Mouse (Mus musculus): ENCODE data around the gene Ly6g5c. TPM values are rescaled to one million over a fixed set of nuclear protein-coding genes. Genes with fewer than 3 reads are reported as not detected.

The Ly6g5c gene
- total and polyA plus RNA-seq, 2 experiments from 2014 or later, result not detected

DNA sequence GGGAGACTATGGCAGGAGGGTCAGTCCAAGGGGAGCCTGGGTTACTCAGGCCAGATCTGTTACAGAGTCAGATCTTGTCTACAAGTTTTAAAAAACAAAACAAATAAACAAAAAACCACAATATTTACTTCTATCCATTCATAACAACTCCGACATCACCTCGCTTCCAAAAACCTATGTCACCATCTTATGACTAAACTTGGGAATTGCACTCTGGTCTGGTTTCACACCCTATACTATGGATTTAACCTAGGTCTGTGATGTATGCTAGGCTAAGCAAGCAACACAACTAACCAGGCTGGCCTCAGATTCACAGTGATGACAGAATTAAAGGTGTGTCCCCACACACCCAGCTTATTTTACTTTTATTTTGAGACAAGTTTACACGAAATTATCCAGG is 1.6 kb upstream of the Ly6g5c start:
- Histone ChIP-seq H3K4me2 (ENCODE audit: low read depth, low read length, poor library complexity, severe bottlenecking) (peak overlapping the region; percentile 26; the same call in 1 of the 2 replicates), H3K27ac (ENCODE audit: low read depth, low read length) (no peak overlapping the region), H3K4me3 (ENCODE audit: low read depth, low read length) (no peak overlapping the region), H3K36me3 (ENCODE audit: insufficient read depth, low read length) (peaks cover 22% of the 10 kb centered on the region), H3K27me3 (ENCODE audit: insufficient read depth, low read length) (no peaks in the 10 kb centered on the region), H3K9ac (replicated peaks; ENCODE audit: low read length, poor library complexity, severe bottlenecking) (no peak overlapping the region), H3K4me1 (ENCODE audit: insufficient read depth, low read length) (no peaks in the 10 kb centered on the region), H3K9me3 (ENCODE audit: low read length) (no peaks in the 10 kb centered on the region)
- ATAC-seq (ENCODE audit: low FRiP score) (no peak), DNase-seq (ENCODE audit: low spot score) (peak; percentile 42)
- peak; percentile 62 for TF ChIP-seq CTCF (IDR thresholded peaks at IDR 0.05)
- 56% methylated on average over 3 of the region's 3 CpGs for WGBS

DNA sequence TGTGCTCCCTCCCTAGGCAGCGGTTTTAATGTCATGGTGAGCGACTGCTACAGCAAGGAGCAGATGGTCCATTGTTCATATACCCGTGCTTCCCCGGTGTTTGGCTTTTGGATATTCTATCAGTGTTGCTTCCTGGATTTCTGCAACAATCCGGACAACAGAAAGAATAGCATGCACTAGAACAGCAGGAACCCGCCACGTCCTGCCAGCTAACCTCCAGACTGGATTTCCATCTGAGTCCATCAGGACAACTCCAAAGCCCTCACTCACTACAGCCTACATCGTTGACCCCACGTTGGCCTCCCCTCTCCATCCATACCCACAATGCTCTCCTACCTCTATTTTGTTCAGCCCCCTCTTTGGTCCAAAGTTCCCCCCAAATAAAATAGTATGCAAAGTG is 3.7 kb downstream of the Ly6g5c start:
- H3K27ac ChIP-seq (ENCODE audit: low read depth, low read length), result no peak overlapping the region
- H3K4me3 ChIP-seq (ENCODE audit: low read depth, low read length), result no peak overlapping the region
- ATAC-seq (ENCODE audit: low FRiP score), result no peak
- H3K4me1 ChIP-seq (ENCODE audit: insufficient read depth, low read length), result no peaks in the 10 kb centered on the region
- H3K36me3 ChIP-seq (ENCODE audit: insufficient read depth, low read length), result peaks cover 24% of the 10 kb centered on the region
- no peak overlapping the region for H3K9ac ChIP-seq (replicated peaks; ENCODE audit: low read length, poor library complexity, severe bottlenecking)
- no peak for DNase-seq (ENCODE audit: low spot score)
- no peaks in the 10 kb centered on the region for H3K27me3 ChIP-seq (ENCODE audit: insufficient read depth, low read length)
- TF ChIP-seq CTCF (IDR thresholded peaks at IDR 0.05), result no peak
- WGBS, result 72% methylated on average over 9 of the region's 9 CpGs
- H3K4me2 ChIP-seq (ENCODE audit: low read depth, low read length, poor library complexity, severe bottlenecking), result no peak overlapping the region
- no peaks in the 10 kb centered on the region for H3K9me3 ChIP-seq (ENCODE audit: low read length)

GRCm38 (mm10) chr17:35115046-35116019 is 7.3 kb downstream of the Ly6g5c start, which contains the start of gene Ly6g5b:
TSS of gene Ly6g5b (minus strand) at chr17:35115428.
- peak; percentile 47; the same call in 1 of the 2 replicates for TF ChIP-seq CTCF (IDR thresholded peaks at IDR 0.05)
- no peaks in the 10 kb centered on the region for H3K4me1 ChIP-seq (ENCODE audit: insufficient read depth, low read length)
- H3K4me3 ChIP-seq (ENCODE audit: low read depth, low read length), result no peak within 1 kb of the TSS
- no peaks in the 10 kb centered on the region for H3K9me3 ChIP-seq (ENCODE audit: low read length)
- no peak within 1 kb of the TSS for H3K4me2 ChIP-seq (ENCODE audit: low read depth, low read length, poor library complexity, severe bottlenecking)
- ATAC-seq (ENCODE audit: low FRiP score) (no peak), DNase-seq (ENCODE audit: low spot score) (no peak)
- H3K27me3 ChIP-seq (ENCODE audit: insufficient read depth, low read length), result no peaks in the 10 kb centered on the region
- no peak within 1 kb of the TSS for H3K27ac ChIP-seq (ENCODE audit: low read depth, low read length)
- WGBS, result 87% methylated on average over 8 of the region's 8 CpGs
- peaks cover 40% of the 10 kb centered on the region for H3K36me3 ChIP-seq (ENCODE audit: insufficient read depth, low read length)
- H3K9ac ChIP-seq (replicated peaks; ENCODE audit: low read length, poor library complexity, severe bottlenecking), result no peak within 1 kb of the TSS

DNA sequence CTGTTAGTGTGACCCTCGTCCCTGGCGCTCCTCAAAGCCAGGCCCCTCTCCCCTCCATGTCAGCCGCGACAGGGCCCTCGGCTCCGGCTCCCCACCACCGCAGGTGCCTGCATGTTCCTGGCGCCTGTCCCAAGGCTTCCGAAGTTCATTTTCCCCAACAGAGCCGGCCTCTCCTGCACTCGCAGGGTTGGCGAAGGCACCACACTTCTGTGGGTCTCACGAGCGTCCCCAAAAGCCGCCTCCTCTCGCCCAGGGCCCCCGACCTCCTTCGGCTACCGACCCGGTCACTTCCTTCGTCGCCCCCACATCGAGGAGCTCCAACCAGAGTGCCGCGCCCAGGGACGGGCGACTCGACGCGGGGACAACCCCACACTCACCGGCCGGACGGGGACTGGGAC is 12.7 kb downstream of the Ly6g5c start:
- no peak for DNase-seq (ENCODE audit: low spot score)
- peaks cover 30% of the 10 kb centered on the region for H3K36me3 ChIP-seq (ENCODE audit: insufficient read depth, low read length)
- 0% methylated on average over 33 of the region's 33 CpGs for whole genome bisulfite sequencing

DNA sequence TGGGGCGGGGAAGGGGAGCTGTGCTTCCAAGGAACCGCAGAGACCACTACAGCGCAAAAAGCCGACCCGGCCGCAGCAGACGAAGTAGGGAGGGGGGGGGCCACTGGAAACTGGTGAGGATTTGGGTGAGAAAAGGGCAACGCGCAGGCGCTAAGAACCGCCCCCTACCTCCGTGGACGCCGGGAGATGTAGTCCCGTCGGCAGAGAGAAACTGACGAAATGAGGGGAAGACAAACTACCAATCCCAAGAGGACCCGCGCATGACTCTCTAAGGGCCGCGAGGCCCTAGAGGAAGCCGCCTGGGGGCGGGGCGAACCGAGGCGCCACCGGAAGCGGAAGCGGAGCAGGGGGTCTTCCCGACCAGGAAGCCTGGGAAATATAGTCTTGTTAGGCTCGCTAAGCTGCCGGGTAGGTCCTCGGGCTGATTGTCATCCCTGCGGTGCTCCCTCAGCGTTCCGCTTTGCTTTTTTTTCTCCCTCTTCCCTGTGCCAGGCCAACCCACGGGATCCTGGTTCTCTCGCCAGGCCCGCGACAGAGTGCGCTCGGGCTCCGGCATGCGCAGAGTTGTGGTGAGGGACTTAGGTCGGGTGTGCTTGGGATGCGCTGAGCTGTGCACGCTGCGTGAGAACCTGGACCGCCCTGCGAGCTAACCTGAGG is 13.2 kb downstream of the Ly6g5c start, which contains the start of gene Gpank1:
Gene Gpank1, plus strand, starts transcription at position 313 of the 657 bp plus-strand sequence.
- H3K9me3 ChIP-seq (ENCODE audit: low read length), result no peaks in the 10 kb centered on the region
- WGBS, result under 1% methylated on average over 50 of the region's 50 CpGs
- peaks cover 25% of the 10 kb centered on the region for H3K36me3 ChIP-seq (ENCODE audit: insufficient read depth, low read length)
- peak; percentile 93 for ATAC-seq (ENCODE audit: low FRiP score)
- DNase-seq (ENCODE audit: low spot score), result peak; percentile 100
- H3K4me1 ChIP-seq (ENCODE audit: insufficient read depth, low read length), result no peaks in the 10 kb centered on the region
- H3K9ac ChIP-seq (replicated peaks; ENCODE audit: low read length, poor library complexity, severe bottlenecking), result peak within 1 kb of the TSS; percentile 89
- TF ChIP-seq CTCF (IDR thresholded peaks at IDR 0.05), result no peak
- no peaks in the 10 kb centered on the region for H3K27me3 ChIP-seq (ENCODE audit: insufficient read depth, low read length)
- H3K4me2 ChIP-seq (ENCODE audit: low read depth, low read length, poor library complexity, severe bottlenecking), result peak within 1 kb of the TSS; percentile 94
- peak within 1 kb of the TSS; percentile 92 for H3K4me3 ChIP-seq (ENCODE audit: low read depth, low read length)
- peak within 1 kb of the TSS; percentile 92 for H3K27ac ChIP-seq (ENCODE audit: low read depth, low read length)

More for the DNA sequence above, 12.7 kb downstream of the Ly6g5c start:
- Histone ChIP-seq H3K9me3 (ENCODE audit: low read length) (no peaks in the 10 kb centered on the region), H3K4me1 (ENCODE audit: insufficient read depth, low read length) (no peaks in the 10 kb centered on the region), H3K9ac (replicated peaks; ENCODE audit: low read length, poor library complexity, severe bottlenecking) (peak overlapping the region; percentile 89), H3K4me3 (ENCODE audit: low read depth, low read length) (peak overlapping the region; percentile 92), H3K4me2 (ENCODE audit: low read depth, low read length, poor library complexity, severe bottlenecking) (peak overlapping the region; percentile 94), H3K27ac (ENCODE audit: low read depth, low read length) (peak overlapping the region; percentile 60), H3K27me3 (ENCODE audit: insufficient read depth, low read length) (no peaks in the 10 kb centered on the region)
- no peak for TF ChIP-seq CTCF (IDR thresholded peaks at IDR 0.05)
- no peak for ATAC-seq (ENCODE audit: low FRiP score)

All from midbrain, postnatal 0 days (tissue).